Mouse (Mus musculus): ENCODE measurements around the gene Chga. TPM values are rescaled to one million over a fixed set of nuclear protein-coding genes. Genes with fewer than 3 reads are reported as not detected.

Chga gene
- total and polyA plus RNA-seq, 2 experiments from 2014 or later = 168 to 257 TPM

GRCm38 (mm10) chr12:102575541-102576329, 21.0 kb downstream of the Chga start:
- no peak for DNase-seq (ENCODE audit: low spot score)
- TF ChIP-seq CTCF (IDR thresholded peaks at IDR 0.05) = peak; percentile 44
- Histone ChIP-seq H3K27me3 (ENCODE audit: insufficient read depth, low read length) (no peaks in the 10 kb centered on the region), H3K4me2 (ENCODE audit: low read depth, low read length, poor library complexity, severe bottlenecking) (no peak overlapping the region), H3K9me3 (ENCODE audit: low read length) (no peaks in the 10 kb centered on the region), H3K4me3 (ENCODE audit: low read depth, low read length) (no peak overlapping the region), H3K4me1 (ENCODE audit: insufficient read depth, low read length) (no peaks in the 10 kb centered on the region), H3K36me3 (ENCODE audit: insufficient read depth, low read length) (peaks cover 10% of the 10 kb centered on the region; the same call in 1 of the 2 replicates), H3K27ac (ENCODE audit: low read depth, low read length) (no peak overlapping the region), H3K9ac (replicated peaks; ENCODE audit: low read length, poor library complexity, severe bottlenecking) (no peak overlapping the region)
- 83% methylated on average over 5 of the region's 5 CpGs for WGBS
- no peak for ATAC-seq (ENCODE audit: low FRiP score)

GRCm38 (mm10) chr12:102576659-102577398, 22.1 kb downstream of the Chga start:
- ATAC-seq (ENCODE audit: low FRiP score) = no peak
- no peak for DNase-seq (ENCODE audit: low spot score)
- 90% methylated on average over 10 of the region's 10 CpGs for WGBS

GRCm38 (mm10) chr12:102579041-102579440, 24.3 kb downstream of the Chga start:
- no peak for ATAC-seq (ENCODE audit: low FRiP score)
- Histone ChIP-seq H3K36me3 (ENCODE audit: insufficient read depth, low read length) (peaks cover 19% of the 10 kb centered on the region), H3K27me3 (ENCODE audit: insufficient read depth, low read length) (no peaks in the 10 kb centered on the region), H3K4me2 (ENCODE audit: low read depth, low read length, poor library complexity, severe bottlenecking) (no peak overlapping the region), H3K4me1 (ENCODE audit: insufficient read depth, low read length) (no peaks in the 10 kb centered on the region), H3K9ac (replicated peaks; ENCODE audit: low read length, poor library complexity, severe bottlenecking) (no peak overlapping the region), H3K9me3 (ENCODE audit: low read length) (no peaks in the 10 kb centered on the region), H3K27ac (ENCODE audit: low read depth, low read length) (no peak overlapping the region), H3K4me3 (ENCODE audit: low read depth, low read length) (no peak overlapping the region)
- 61% methylated on average over 6 of the region's 6 CpGs for WGBS
- peak; percentile 83 for TF ChIP-seq CTCF (IDR thresholded peaks at IDR 0.05)
- DNase-seq (ENCODE audit: low spot score) = peak; percentile 73

More at GRCm38 (mm10) chr12:102576659-102577398, 22.1 kb downstream of the Chga start:
- no peak overlapping the region for H3K27ac ChIP-seq (ENCODE audit: low read depth, low read length)
- H3K4me1 ChIP-seq (ENCODE audit: insufficient read depth, low read length) = no peaks in the 10 kb centered on the region
- no peaks in the 10 kb centered on the region for H3K27me3 ChIP-seq (ENCODE audit: insufficient read depth, low read length)
- peaks cover 10% of the 10 kb centered on the region; the same call in 1 of the 2 replicates for H3K36me3 ChIP-seq (ENCODE audit: insufficient read depth, low read length)
- no peak overlapping the region for H3K4me2 ChIP-seq (ENCODE audit: low read depth, low read length, poor library complexity, severe bottlenecking)
- no peak for TF ChIP-seq CTCF (IDR thresholded peaks at IDR 0.05)
- H3K9me3 ChIP-seq (ENCODE audit: low read length) = no peaks in the 10 kb centered on the region
- H3K4me3 ChIP-seq (ENCODE audit: low read depth, low read length) = no peak overlapping the region
- no peak overlapping the region for H3K9ac ChIP-seq (replicated peaks; ENCODE audit: low read length, poor library complexity, severe bottlenecking)

GRCm38 (mm10) chr12:102581579-102582196, 26.9 kb downstream of the Chga start:
- ATAC-seq (ENCODE audit: low FRiP score) (no peak), DNase-seq (ENCODE audit: low spot score) (no peak)
- Histone ChIP-seq H3K4me3 (ENCODE audit: low read depth, low read length) (no peak overlapping the region), H3K36me3 (ENCODE audit: insufficient read depth, low read length) (peaks cover 37% of the 10 kb centered on the region), H3K9ac (replicated peaks; ENCODE audit: low read length, poor library complexity, severe bottlenecking) (no peak overlapping the region), H3K27ac (ENCODE audit: low read depth, low read length) (no peak overlapping the region), H3K27me3 (ENCODE audit: insufficient read depth, low read length) (no peaks in the 10 kb centered on the region), H3K4me2 (ENCODE audit: low read depth, low read length, poor library complexity, severe bottlenecking) (no peak overlapping the region), H3K9me3 (ENCODE audit: low read length) (no peaks in the 10 kb centered on the region), H3K4me1 (ENCODE audit: insufficient read depth, low read length) (no peaks in the 10 kb centered on the region)
- no peak for TF ChIP-seq CTCF (IDR thresholded peaks at IDR 0.05)
- 69% methylated on average over 5 of the region's 5 CpGs for WGBS

GRCm38 (mm10) chr12:102582441-102582840, 27.7 kb downstream of the Chga start:
- no peak overlapping the region; the same call in 1 of the 2 replicates for H3K27ac ChIP-seq (ENCODE audit: low read depth, low read length)
- no peaks in the 10 kb centered on the region for H3K4me1 ChIP-seq (ENCODE audit: insufficient read depth, low read length)
- no peaks in the 10 kb centered on the region for H3K9me3 ChIP-seq (ENCODE audit: low read length)
- no peak overlapping the region for H3K9ac ChIP-seq (replicated peaks; ENCODE audit: low read length, poor library complexity, severe bottlenecking)
- ATAC-seq (ENCODE audit: low FRiP score) = no peak
- H3K4me3 ChIP-seq (ENCODE audit: low read depth, low read length) = no peak overlapping the region
- H3K4me2 ChIP-seq (ENCODE audit: low read depth, low read length, poor library complexity, severe bottlenecking) = no peak overlapping the region
- no peak for DNase-seq (ENCODE audit: low spot score)
- H3K36me3 ChIP-seq (ENCODE audit: insufficient read depth, low read length) = peaks cover 37% of the 10 kb centered on the region
- no peaks in the 10 kb centered on the region for H3K27me3 ChIP-seq (ENCODE audit: insufficient read depth, low read length)
- no peak for TF ChIP-seq CTCF (IDR thresholded peaks at IDR 0.05)
- 74% methylated on average over 11 of the region's 11 CpGs for WGBS
